Mouse (Mus musculus): Measurements from ENCODE around the gene Ddx3x.
"Not testable (repeated sequence)": the region's sequence is repeated elsewhere in the genome, so short reads cannot be mapped to it uniquely, and the experiment has no call there.

Ddx3x gene

GRCm38 (mm10) chrX:13280409-13281328, at the start of gene Ddx3x:
Gene Ddx3x (plus strand): TSS chrX:13280970.
- peak; percentile 92 for ATAC-seq (ENCODE audit: insufficient number of reproducible peaks, low FRiP score, low TSS enrichment)

DNA sequence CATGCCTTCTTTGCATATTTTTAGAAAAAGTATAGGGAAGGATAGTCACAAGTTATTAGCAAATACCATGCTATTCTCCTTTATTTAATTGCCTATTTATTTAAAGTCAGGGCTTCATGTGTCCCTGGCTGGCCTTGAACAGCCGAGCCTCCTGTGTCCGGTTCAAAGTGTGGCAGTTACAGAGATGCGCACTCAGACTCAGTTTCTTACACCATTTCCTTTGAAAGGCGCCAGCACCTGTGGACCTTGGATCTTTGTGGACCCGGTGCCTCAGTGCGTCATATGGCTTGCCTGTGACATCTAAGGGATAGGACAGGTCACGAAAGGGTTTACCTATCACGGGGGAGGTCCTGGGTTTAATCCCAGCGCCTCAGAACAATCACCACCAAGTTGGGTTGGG, 49.5 kb upstream of the Ddx3x start:
- ATAC-seq (ENCODE audit: insufficient number of reproducible peaks, low FRiP score, low TSS enrichment), result no peak

GRCm38 (mm10) chrX:13232834-13233233, 47.9 kb upstream of the Ddx3x start:
- ATAC-seq (ENCODE audit: insufficient number of reproducible peaks, low FRiP score, low TSS enrichment), result not testable (repeated sequence)

DNA sequence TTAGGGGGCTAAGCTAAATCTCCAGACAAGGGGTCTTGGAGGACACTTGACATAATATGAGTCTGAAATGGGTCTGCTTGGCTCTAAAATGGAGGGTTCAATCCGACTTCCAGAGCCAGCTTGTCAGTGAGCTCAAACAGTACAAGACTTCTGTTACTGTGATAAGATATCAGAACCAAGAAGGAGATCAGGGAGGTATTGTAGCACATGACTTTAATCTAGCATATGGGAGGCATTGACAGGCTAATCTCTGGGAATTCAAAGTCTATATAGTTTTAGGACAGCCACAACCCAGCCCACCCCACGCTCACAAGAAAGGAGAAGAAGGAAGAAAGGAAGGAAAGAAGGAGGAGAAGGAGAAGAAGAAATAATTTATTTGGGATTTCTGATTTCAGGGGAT, 47.1 kb upstream of the Ddx3x start:
- ATAC-seq (ENCODE audit: insufficient number of reproducible peaks, low FRiP score, low TSS enrichment), result no peak

- ATAC-seq (ENCODE audit: insufficient number of reproducible peaks, low FRiP score, low TSS enrichment), result no peak
These were observed 46.1 kb upstream of the Ddx3x start for GRCm38 (mm10) chrX:13234709-13235108.

DNA sequence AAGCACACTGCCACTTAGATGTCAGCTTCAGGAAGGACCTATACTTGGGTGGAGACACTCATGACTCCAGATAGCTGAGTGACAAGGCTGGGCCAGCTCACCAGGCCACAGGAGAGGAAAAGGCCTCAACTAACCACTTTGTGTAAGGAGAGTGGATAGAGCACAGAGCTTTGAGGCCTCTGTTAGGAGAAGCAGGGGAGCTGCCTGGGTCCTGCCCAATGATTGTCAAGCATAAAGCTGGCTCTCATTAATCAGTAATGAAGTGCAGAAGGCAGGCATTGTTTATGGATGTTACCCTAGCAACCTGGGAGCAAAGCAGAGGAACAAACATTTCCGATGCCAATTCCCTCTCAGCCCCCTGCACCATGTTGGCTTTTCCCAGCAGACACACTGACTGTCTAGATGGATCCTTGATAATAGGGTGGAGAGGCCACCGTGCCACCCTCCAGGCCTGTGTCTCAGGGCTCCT, 44.6 kb upstream of the Ddx3x start:
- ATAC-seq (ENCODE audit: insufficient number of reproducible peaks, low FRiP score, low TSS enrichment), result no peak

DNA sequence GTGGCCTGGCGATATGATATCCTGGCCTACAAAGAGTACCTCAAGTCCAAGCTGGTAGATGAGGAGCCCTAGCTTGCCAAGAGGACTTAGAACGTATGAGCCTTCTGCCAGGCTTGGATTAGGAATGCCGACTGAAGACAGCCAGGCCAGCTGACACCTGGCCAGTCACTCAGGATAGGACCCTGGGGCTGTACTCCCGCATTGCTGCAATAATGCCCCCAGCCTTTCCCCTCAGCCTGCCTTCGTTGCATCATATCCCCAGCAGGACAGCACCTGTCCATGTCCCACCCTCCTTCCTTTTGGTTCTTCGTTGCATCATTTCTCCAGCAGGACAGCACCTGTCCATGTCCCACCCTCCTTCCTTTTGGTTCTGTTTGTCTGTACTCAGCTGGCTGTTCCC, 41.3 kb upstream of the Ddx3x start:
- ATAC-seq (ENCODE audit: insufficient number of reproducible peaks, low FRiP score, low TSS enrichment), result no peak

DNA sequence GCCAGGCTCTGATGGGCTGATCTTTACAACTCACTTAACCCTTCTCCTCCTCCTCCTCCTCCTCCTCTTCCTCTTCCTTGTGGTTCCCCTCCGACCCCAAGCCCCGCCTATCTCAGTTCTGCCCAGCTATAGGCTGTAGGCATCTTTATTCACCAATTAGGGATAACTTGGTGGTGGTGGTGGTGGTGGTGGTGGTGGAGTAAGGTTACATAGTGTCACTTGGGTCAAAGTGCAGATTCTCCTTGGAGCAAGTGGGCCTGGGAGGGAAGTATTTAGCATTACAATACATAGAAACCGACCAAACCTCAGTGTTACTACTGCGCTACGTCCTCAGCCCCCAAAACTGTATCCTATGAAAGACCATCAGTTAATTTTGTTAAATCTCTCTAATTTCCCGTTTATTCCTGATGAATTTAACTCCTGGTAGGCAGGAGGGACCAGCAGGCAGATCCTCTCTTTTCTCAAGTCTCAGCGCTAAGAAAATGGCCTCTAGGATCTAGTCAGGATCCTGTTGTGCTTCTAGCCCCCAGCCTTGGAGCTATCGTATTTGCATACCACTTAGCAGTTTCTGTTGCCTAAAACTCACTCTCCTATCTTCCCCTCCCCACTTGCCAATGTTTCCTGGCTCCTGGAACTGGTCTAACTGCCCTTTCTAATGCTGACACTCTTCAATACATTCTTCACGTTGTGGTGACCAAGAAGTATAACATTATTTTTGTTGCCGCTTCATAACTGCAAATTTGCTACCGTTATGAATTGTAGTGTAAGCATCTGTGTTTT, 39.9 kb upstream of the Ddx3x start:
- ATAC-seq (ENCODE audit: insufficient number of reproducible peaks, low FRiP score, low TSS enrichment), result no peak

- no peak for ATAC-seq (ENCODE audit: insufficient number of reproducible peaks, low FRiP score, low TSS enrichment)
These were observed 39.1 kb upstream of the Ddx3x start for GRCm38 (mm10) chrX:13241426-13242319.

DNA sequence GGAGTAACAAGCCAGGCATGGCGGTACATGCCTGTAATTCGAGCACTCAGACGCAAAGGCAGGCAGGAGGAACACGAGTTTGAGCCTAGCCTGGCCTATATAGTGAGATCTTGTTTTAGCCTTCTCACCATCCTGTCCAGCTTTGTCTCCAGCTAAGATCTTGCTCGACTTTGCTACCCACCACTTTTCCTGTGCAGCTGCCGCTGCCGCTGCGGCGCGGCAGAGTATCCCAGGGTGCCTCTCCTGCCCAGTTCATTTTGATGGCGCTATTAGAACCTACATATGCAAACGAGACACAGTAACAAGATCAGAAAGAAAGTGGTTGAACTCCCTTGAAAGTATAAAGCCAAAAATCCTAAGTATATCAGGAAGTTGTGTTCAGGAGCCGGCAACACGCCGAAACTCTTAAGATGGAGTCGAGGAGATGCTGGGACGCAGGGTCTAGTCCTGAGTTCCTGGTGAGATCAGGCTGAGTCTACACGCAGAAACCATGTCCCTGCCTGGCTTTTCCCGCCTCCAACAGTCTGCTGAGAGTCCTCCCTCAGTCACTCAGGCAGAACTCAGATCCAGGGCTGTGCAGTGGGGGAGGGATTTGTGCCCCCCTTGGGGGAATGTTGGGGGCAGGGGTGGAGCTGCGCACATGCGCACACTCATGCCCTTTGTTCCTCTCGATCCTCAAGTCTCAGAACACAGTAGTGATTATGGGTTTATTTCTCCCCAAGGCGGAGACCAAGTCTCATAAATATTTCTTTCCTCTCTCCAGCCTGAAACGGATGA, 38.3 kb upstream of the Ddx3x start:
- ATAC-seq (ENCODE audit: insufficient number of reproducible peaks, low FRiP score, low TSS enrichment), result peak; percentile 88

GRCm38 (mm10) chrX:13243133-13244123, 37.3 kb upstream of the Ddx3x start:
- ATAC-seq (ENCODE audit: insufficient number of reproducible peaks, low FRiP score, low TSS enrichment), result peak; percentile 43; the same call in 1 of the 2 replicates

DNA sequence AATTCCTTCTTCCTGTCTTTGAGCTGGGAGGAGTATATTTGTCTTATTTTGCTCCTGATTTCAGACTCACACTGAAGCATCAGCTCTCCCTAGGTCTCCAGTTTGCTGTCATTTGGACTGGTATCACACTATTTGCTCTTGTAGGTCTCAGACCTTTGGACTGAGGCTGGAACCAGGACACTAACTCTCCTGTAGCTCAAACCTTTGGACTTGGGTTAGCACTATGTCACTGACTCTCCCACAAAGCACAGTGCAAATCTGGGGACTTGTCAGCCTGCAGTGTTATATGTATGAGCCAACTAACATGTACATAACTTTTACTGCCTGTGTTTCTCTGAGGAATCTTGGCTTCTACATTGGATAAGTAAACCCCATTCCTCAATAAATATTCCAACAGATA, 36.2 kb upstream of the Ddx3x start:
- ATAC-seq (ENCODE audit: insufficient number of reproducible peaks, low FRiP score, low TSS enrichment), result no peak

- ATAC-seq (ENCODE audit: insufficient number of reproducible peaks, low FRiP score, low TSS enrichment), result no peak
These were observed 35.7 kb upstream of the Ddx3x start for GRCm38 (mm10) chrX:13245027-13245426.

DNA sequence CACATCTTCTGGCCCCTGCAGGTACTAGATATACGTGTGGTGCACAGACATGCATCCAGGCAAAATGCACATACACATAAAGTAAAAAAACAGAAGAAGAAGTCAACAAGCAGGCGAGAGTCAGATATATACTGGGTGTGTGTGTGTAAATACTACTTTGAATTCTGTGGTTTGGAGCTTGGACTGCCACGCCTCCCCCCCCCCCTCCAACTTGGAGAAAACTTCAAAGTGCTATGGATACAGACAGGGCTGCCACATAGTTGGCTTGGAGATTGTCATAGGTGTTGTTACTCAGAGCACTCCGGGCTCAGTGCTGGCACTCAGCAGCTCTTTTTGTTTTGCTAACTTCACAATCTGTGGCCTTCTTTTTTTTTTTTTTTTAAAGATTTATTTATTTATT, 29.1 kb upstream of the Ddx3x start:
- ATAC-seq (ENCODE audit: insufficient number of reproducible peaks, low FRiP score, low TSS enrichment), result no peak

GRCm38 (mm10) chrX:13254273-13254672, 26.5 kb upstream of the Ddx3x start:
- no peak for ATAC-seq (ENCODE audit: insufficient number of reproducible peaks, low FRiP score, low TSS enrichment)

DNA sequence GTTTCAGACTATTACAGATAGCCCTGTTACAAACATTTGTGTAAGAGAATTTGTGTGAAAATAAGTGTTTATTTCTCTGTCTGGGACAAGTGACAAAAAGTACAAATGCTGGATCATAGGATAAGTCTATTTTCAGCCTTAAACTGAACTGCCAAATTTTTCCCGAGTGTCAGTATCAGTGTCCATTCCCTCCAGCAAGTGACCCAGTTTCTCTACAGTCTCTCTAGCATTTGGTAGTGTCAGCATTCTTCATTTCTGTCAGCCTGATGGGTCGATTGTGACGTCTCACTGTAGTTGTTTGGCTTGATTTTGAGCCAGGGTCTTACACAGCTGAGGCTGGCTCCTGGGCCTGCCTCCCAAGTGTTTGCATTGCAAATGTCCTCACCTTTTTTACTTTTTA, 17.4 kb upstream of the Ddx3x start:
- ATAC-seq (ENCODE audit: insufficient number of reproducible peaks, low FRiP score, low TSS enrichment), result no peak

GRCm38 (mm10) chrX:13275519-13276137, 5.1 kb upstream of the Ddx3x start:
- ATAC-seq (ENCODE audit: insufficient number of reproducible peaks, low FRiP score, low TSS enrichment), result no peak

DNA sequence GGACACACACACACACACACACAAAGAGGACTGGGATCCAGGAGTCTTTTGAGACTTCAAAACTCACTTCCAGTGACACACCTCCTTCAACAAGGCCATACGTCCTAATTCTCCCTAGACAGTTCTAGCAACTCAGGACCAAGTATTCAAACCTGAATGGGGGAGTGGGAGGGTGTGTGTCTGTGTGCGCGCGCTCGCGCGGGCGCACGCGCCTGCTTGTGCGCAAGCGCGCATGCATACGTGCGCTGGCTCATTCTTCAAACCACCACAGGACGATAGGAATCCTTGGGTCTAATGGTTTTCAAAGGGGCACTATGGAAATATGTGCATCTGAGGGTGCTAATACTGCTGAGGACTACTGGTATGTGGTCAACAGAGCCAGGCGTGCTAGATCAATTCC, 1.8 kb upstream of the Ddx3x start:
- ATAC-seq (ENCODE audit: insufficient number of reproducible peaks, low FRiP score, low TSS enrichment), result no peak

All from cerebellum, adult (tissue).